Mouse (Mus musculus): ENCODE measurements around the gene Zcchc12. TPM values are rescaled to one million over a fixed set of nuclear protein-coding genes. Genes with fewer than 3 reads are reported as not detected.

The Zcchc12 gene
- polyA plus RNA-seq, 1 experiment from 2014 or later, result 5.1 TPM

DNA sequence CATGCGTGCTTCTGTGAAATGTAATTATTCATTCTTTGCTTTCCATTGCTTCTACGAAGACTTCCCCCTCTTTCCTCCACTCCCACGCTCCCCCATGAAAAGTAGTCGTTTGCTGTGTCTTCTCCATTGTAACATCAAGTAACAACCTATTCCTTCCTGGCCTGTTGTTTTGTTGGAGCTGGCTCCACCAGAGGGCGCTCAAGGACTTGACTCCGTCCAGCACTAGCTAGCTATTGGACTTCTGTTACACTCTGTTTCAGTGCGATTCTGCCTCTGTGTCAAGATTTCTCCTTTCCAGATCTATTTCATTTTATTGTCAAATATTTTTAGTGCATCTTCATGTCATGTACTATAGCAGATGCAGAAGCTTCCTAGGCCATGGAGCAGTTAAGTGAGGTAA lies 30.1 kb downstream of the Zcchc12 start:
- no peaks in the 10 kb centered on the region for H3K27me3 ChIP-seq (replicated peaks)

DNA sequence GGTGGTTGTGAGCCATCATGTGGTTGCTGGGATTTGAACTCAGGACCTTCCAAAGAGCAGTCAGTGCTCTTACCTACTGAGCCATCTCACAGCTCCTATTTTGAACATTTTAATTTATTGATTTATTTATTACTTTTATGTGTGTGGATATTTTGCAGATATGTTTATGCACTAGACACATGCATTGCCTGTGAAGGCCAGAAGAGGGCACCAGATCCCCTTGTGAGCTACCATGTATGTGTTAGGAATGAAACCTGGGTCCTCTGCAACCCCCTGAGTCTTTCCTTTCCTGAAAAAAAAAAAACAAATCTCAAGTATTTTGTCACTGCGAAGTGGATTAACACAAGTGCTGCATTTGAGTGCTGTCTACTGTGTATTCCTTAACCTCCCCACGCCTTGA lies 30.9 kb downstream of the Zcchc12 start:
- H3K4me1 ChIP-seq, result no peaks in the 10 kb centered on the region
- WGBS, result 27% methylated on average over 2 of the region's 2 CpGs
- H3K27me3 ChIP-seq (replicated peaks), result no peaks in the 10 kb centered on the region
- no peaks in the 10 kb centered on the region for H3K36me3 ChIP-seq
- no peak overlapping the region for H3K4me3 ChIP-seq
- no peak overlapping the region for H3K27ac ChIP-seq (replicated peaks)
- H3K4me2 ChIP-seq, result no peak overlapping the region
- no peaks in the 10 kb centered on the region for H3K9me3 ChIP-seq
- H3K9ac ChIP-seq, result no peak overlapping the region
- ATAC-seq (ENCODE audit: extremely low read depth, insufficient number of reproducible peaks, low FRiP score, low TSS enrichment), result no peak

More for the DNA sequence above, 30.1 kb downstream of the Zcchc12 start:
- Histone ChIP-seq H3K9me3 (no peaks in the 10 kb centered on the region), H3K4me2 (no peak overlapping the region), H3K27ac (replicated peaks) (no peak overlapping the region), H3K4me1 (no peaks in the 10 kb centered on the region), H3K36me3 (no peaks in the 10 kb centered on the region), H3K4me3 (no peak overlapping the region), H3K9ac (no peak overlapping the region)
- no peak for ATAC-seq (ENCODE audit: extremely low read depth, insufficient number of reproducible peaks, low FRiP score, low TSS enrichment)
- WGBS, result 17% methylated on average over 7 of the region's 7 CpGs

DNA sequence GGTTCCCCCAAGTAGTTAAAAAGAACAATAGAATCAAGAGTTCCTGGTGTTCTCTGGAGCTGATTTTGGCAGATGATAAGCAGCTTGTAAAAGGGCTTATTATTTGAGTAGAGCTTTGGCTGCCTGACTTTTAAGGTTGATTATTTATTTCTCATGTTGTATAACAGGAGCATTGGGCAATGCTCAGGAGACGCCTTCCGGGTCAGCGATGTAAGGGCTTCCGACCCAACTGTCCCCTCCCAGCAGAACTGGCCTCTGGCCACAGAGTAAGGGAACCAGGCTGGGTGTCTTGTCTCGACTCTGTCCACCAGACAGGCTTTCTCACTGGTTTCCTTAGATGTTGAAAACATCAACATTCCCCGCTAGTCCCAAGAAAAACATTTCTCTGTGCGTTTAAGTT lies 33.2 kb downstream of the Zcchc12 start:
- 64% methylated on average over 7 of the region's 7 CpGs for WGBS
- no peak for ATAC-seq (ENCODE audit: extremely low read depth, insufficient number of reproducible peaks, low FRiP score, low TSS enrichment)
- H3K9me3 ChIP-seq, result no peaks in the 10 kb centered on the region

GRCm38 (mm10) chrX:36229273-36229672 lies 33.6 kb downstream of the Zcchc12 start:
- Histone ChIP-seq H3K9ac (no peak overlapping the region), H3K4me2 (no peak overlapping the region)
- 53% methylated on average over 2 of the region's 2 CpGs for WGBS

More for the DNA sequence above, 33.2 kb downstream of the Zcchc12 start:
- Histone ChIP-seq H3K27ac (replicated peaks) (peak overlapping the region; percentile 12; the same call in 1 of the 2 replicates), H3K9ac (no peak overlapping the region), H3K4me3 (no peak overlapping the region), H3K4me1 (no peaks in the 10 kb centered on the region), H3K27me3 (replicated peaks) (no peaks in the 10 kb centered on the region), H3K4me2 (no peak overlapping the region), H3K36me3 (no peaks in the 10 kb centered on the region)

GRCm38 (mm10) chrX:36235652-36236051 lies 39.9 kb downstream of the Zcchc12 start:
- WGBS, result 75% methylated on average over 6 of the region's 6 CpGs
- H3K9ac ChIP-seq, result no peak overlapping the region
- no peak overlapping the region for H3K27ac ChIP-seq (replicated peaks)
- no peak overlapping the region for H3K4me2 ChIP-seq
- H3K36me3 ChIP-seq, result no peaks in the 10 kb centered on the region
- no peaks in the 10 kb centered on the region for H3K9me3 ChIP-seq
- no peaks in the 10 kb centered on the region for H3K4me1 ChIP-seq
- H3K4me3 ChIP-seq, result no peak overlapping the region
- ATAC-seq (ENCODE audit: extremely low read depth, insufficient number of reproducible peaks, low FRiP score, low TSS enrichment), result no peak
- no peaks in the 10 kb centered on the region for H3K27me3 ChIP-seq (replicated peaks)

More at GRCm38 (mm10) chrX:36229273-36229672, 33.6 kb downstream of the Zcchc12 start:
- ATAC-seq (ENCODE audit: extremely low read depth, insufficient number of reproducible peaks, low FRiP score, low TSS enrichment), result no peak
- H3K36me3 ChIP-seq, result no peaks in the 10 kb centered on the region
- no peaks in the 10 kb centered on the region for H3K4me1 ChIP-seq
- H3K4me3 ChIP-seq, result no peak overlapping the region
- no peaks in the 10 kb centered on the region for H3K27me3 ChIP-seq (replicated peaks)
- H3K27ac ChIP-seq (replicated peaks), result peak overlapping the region; percentile 12; the same call in 1 of the 2 replicates
- no peaks in the 10 kb centered on the region for H3K9me3 ChIP-seq

Other genes starting within 250 kb of the Zcchc12 start
- 22.8 and 24.5 TPM in 2 replicates for gene Il13ra1, start 83.8 kb upstream of the Zcchc12 start, polyA plus RNA-seq (2015; fragmentation: Nextera tagmentation; extraction: Ambion mirVana)
- gene Lonrf3, start 132.4 kb downstream of the Zcchc12 start, polyA plus RNA-seq (2015; fragmentation: Nextera tagmentation; extraction: Ambion mirVana), result 0.20 and 0.32 TPM in 2 replicates
- gene Gm6268, start 205.4 kb downstream of the Zcchc12 start, polyA plus RNA-seq (2015; fragmentation: Nextera tagmentation; extraction: Ambion mirVana), result not detected in 2 replicates